7 mouse cellular contexts compared by ENCODE assay signal in the genomic region with DNA sequence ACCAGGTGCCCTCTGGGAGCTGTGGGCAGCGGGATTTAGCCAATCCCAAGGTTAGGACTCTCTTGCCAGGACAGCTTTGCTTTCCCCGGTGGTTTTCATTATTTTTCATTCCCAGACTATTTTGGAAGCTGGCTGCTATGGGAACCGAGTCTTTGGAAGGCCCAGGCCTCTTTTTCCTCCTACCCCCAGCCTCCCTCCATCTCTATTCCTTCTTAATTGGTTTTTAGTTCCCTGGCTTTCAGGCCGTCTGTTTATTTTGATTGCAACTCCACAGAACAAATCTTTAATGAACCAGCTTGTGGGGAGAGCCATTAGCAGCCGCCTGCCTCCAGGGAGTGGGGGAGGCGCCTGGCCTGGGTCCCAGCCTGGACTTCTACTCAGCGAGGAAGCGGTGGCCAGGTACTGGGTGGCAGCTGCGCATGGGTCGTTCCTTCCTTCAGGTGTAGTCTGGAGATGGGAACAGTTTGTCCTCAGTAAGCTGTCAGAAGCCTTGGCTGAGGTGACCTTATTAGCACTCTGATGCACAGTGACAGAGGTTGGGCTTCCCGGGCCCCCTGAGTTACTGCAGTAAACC.
A peak's percentile ranks its signal among the peaks of the same experiment; 100 is the strongest.
DNase-seq lines count a peak whose midpoint lies in the region; ATAC-seq lines count a peak whose summit lies in the region.

No protein-coding gene starts in this region.

- no peak overlapping the region for H3K9ac ChIP-seq in forebrain, embryonic 13.5 days
- H3K9ac ChIP-seq in hindbrain, embryonic 14.5 days, result no peak overlapping the region

- 22% methylated on average over 11 of the region's 11 CpGs for WGBS in forebrain, embryonic 13.5 days
- 44% methylated on average over 11 of the region's 11 CpGs for WGBS in hindbrain, embryonic 14.5 days

- H3K27me3 ChIP-seq in forebrain, embryonic 13.5 days, result peaks cover 38% of the 10 kb centered on the region
- no peaks in the 10 kb centered on the region for H3K27me3 ChIP-seq in hindbrain, embryonic 14.5 days (ENCODE audit: control insufficient read depth, insufficient read depth, low read length)

- H3K36me3 ChIP-seq in forebrain, embryonic 13.5 days (ENCODE audit: poor library complexity, severe bottlenecking), result no peaks in the 10 kb centered on the region
- H3K36me3 ChIP-seq in hindbrain, embryonic 14.5 days (replicated peaks; ENCODE audit: control insufficient read depth, insufficient read depth), result no peaks in the 10 kb centered on the region

- H3K4me2 ChIP-seq in forebrain, embryonic 13.5 days, result peak overlapping the region; percentile 41; the same call in 1 of the 2 replicates
- no peak overlapping the region for H3K4me2 ChIP-seq in hindbrain, embryonic 14.5 days (replicated peaks)

- peaks cover 26% of the 10 kb centered on the region for H3K4me1 ChIP-seq in forebrain, embryonic 13.5 days
- H3K4me1 ChIP-seq in hindbrain, embryonic 14.5 days (replicated peaks; ENCODE audit: control insufficient read depth, insufficient read depth, low read length), result peaks cover 14% of the 10 kb centered on the region

- DNase-seq in urinary bladder, postnatal 14 days (ENCODE audit: low spot score), result peak; percentile 67
- no peak for DNase-seq in urinary bladder, adult 2 months (ENCODE audit: low spot score)
- no peak for DNase-seq in hindbrain, embryonic 14.5 days (ENCODE audit: low spot score)
- DNase-seq in layer of hippocampus, postnatal 36 days, result peak; percentile 63 to 71
- peak; percentile 55 for DNase-seq in ovary, postnatal 10 days (ENCODE audit: low spot score)
- no peak for DNase-seq in spleen, postnatal 4 days (ENCODE audit: low spot score in 2 of 2)

- ATAC-seq in forebrain, embryonic 13.5 days, result peak; percentile 94
- peak; percentile 59 for ATAC-seq in hindbrain, embryonic 14.5 days (ENCODE audit: low FRiP score)

- no peaks in the 10 kb centered on the region for H3K9me3 ChIP-seq in forebrain, embryonic 13.5 days (replicated peaks)
- H3K9me3 ChIP-seq in hindbrain, embryonic 14.5 days (ENCODE audit: control insufficient read depth, low read length), result no peaks in the 10 kb centered on the region

- H3K4me3 ChIP-seq in forebrain, embryonic 13.5 days, result no peak overlapping the region
- H3K4me3 ChIP-seq in hindbrain, embryonic 14.5 days (replicated peaks; ENCODE audit: low read length), result no peak overlapping the region

- H3K27ac ChIP-seq in forebrain, embryonic 13.5 days, result peak overlapping the region; percentile 68
- peak overlapping the region; percentile 74 for H3K27ac ChIP-seq in hindbrain, embryonic 14.5 days

Comparison
In these comparisons a context has a peak if more than half of its experiments do, and no peak if none do; other contexts are left out.
1. DNase-seq: peak in urinary bladder, postnatal 14 days (single experiment), layer of hippocampus, postnatal 36 days (2 of 2) and ovary, postnatal 10 days (single experiment); none in urinary bladder, adult 2 months (single experiment), hindbrain, embryonic 14.5 days (single experiment) and spleen, postnatal 4 days (0 of 2).